Mouse (Mus musculus) liver (tissue): ENCODE data around the gene Hist1h2bb.

Experiments
- DNase-seq: peaks from one replicate; pipeline ENCODE4 v3.0.0-alpha.2; 2020; ENCODE audit warnings: mixed read lengths

Hist1h2bb gene

DNA sequence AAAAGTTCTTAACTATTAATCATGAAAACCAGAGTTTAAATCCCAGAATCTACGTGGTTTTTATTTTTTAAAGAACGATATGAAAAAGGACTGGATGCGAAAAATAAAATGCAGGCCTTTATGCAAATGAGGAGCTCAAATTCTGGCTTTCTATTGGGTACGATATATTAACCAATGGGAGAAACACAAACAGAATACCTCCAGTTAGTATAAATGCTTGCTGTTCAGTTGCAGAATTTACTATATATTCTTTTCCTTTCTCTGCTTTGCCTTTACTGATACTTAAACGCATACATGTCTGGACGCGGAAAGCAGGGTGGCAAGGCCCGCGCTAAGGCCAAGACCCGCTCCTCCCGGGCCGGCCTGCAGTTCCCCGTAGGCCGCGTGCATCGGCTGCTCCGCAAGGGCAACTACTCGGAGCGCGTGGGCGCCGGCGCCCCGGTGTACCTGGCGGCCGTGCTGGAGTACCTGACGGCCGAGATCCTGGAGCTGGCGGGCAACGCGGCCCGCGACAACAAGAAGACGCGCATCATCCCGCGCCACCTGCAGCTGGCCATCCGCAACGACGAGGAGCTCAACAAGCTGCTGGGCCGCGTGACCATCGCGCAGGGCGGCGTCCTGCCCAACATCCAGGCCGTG lies 4.4 kb downstream of the Hist1h2bb start, which contains the start of gene Hist1h2ab:
TSS of gene Hist1h2ab (plus strand) at position 288 of the 639 bp plus-strand sequence.
- peak; percentile 92 for DNase-seq

- no peak for DNase-seq
Observed at GRCm38 (mm10) chr13:23751478-23751956, 5.0 kb downstream of the Hist1h2bb start.

GRCm38 (mm10) chr13:23752067-23752741 lies 5.7 kb downstream of the Hist1h2bb start, which contains the start of gene Hist1h3b:
Hist1h3b (plus strand) TSS chr13:23752267.
- peak; percentile 90 for DNase-seq

- no peak for DNase-seq
Observed at GRCm38 (mm10) chr13:23752742-23753172, 6.2 kb downstream of the Hist1h2bb start.

DNA sequence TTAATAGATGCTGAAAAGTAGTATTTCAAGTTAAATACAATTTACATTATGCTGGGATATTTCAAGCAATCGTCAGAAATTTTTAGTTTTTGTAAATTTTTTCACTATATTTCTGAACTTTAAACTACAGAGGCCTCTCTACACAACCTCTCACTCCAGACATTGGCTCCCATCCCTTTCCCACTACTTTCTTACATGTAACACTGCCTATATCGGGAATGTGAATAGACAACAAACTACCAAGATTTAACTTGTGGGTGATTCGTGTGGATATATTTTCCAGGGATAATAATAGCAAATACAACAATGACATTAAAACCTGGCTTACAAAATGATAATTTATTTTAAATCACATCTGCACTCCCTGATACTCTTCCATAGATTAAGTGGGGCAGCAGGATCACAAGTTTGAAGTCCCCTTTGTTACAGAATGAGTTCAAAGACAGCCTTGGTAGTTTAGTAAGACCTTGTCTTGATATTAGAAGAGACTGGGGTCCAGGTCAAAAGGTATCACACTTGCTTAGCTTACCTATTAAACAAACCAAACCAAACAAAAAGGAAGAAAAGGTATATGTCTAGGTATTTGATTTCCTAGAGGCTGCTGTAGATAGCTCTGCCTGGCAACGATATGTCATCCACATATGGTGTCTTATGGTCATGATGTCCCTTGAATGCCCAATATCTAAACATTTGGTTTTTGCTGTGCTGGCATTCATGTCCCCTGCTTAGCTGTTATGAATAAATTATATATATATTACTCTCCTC lies 7.0 kb downstream of the Hist1h2bb start:
- DNase-seq, result no peak

- DNase-seq, result no peak
Observed at GRCm38 (mm10) chr13:23755000-23755399, 8.5 kb downstream of the Hist1h2bb start.

DNA sequence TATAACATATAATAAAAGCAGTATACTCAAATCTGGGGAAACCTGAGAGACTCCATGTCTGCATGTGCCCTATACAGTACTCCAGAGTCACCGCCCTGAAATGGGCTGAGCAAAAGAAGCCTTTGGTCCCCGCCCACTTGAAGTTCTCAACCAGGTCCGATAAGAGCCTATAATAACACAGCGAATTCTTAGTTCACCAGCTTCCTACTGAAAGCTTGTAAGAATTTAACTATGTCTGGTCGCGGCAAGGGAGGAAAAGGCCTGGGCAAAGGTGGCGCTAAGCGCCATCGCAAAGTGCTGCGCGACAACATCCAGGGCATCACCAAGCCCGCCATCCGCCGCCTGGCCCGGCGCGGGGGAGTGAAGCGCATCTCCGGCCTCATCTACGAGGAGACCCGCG lies 10.3 kb downstream of the Hist1h2bb start, which contains the start of gene Hist1h4b:
TSS of gene Hist1h4b (plus strand) at position 224 of the 400 bp plus-strand sequence.
- DNase-seq, result peak; percentile 92

DNA sequence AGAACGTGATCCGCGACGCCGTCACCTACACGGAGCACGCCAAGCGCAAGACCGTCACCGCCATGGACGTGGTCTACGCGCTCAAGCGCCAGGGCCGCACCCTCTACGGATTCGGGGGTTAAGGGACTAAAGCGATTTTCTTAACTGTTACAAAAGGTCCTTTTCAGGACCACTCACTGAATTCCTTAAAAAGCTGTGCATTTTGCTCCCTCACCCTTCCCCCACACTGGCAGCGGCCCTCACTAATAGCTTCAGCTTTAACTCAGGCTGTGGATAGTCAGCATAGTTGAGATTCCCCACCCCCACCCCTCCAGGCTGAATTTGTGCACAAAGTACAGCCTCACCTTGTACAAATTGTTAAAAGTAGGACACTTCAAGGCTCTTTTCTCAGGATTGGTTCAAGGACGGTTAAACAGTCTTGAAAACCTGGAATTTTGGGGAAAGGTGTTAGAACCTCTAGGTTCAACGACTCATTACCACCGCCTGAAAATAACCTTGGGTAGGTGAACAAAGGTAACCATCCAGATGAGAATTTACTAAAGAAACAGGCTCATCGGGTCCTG lies 10.8 kb downstream of the Hist1h2bb start:
- DNase-seq, result peak; percentile 80

DNA sequence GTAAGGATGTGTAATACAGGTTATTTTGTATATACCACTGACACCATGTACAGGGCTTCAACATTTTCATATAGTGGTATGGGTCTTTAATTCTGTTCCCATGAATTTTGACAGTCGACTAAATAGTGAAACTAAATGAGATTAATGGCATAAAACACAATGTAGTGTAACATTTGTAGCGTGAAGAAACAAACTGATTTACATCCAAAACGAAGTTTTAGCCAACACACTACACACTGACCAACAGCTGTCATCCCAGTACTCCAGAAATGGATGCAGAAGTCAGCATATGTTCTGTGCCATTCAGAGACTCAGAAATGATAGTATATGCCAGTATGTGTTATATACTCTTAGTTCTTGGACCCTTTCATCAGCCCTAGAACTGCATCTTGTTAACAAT lies 11.4 kb downstream of the Hist1h2bb start:
- no peak for DNase-seq

DNA sequence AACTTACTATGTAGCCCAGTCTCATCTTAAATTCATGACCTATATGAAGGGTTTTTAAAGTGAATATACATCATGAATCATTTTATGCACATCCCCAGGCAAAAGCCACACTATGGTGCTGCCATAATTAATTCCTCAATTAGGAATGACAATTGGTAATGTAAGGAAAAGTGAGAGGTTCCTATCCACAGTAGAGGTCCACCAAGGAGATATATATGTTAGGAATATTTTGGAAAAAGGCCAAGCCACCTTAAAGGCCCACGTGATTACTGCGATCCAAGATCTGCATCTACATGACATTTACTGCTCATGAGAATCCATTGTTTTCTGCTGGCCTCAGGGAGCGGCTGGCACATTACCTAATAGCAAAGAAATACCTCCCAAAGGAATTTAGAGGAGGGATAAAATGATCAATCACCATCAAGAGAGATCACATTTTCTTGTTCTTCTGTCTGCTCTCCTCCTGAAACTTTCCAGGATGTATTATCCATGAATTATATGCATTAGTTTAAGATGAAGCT lies 12.8 kb downstream of the Hist1h2bb start:
- DNase-seq, result no peak

GRCm38 (mm10) chr13:23759916-23760239 lies 13.3 kb downstream of the Hist1h2bb start:
- no peak for DNase-seq

DNA sequence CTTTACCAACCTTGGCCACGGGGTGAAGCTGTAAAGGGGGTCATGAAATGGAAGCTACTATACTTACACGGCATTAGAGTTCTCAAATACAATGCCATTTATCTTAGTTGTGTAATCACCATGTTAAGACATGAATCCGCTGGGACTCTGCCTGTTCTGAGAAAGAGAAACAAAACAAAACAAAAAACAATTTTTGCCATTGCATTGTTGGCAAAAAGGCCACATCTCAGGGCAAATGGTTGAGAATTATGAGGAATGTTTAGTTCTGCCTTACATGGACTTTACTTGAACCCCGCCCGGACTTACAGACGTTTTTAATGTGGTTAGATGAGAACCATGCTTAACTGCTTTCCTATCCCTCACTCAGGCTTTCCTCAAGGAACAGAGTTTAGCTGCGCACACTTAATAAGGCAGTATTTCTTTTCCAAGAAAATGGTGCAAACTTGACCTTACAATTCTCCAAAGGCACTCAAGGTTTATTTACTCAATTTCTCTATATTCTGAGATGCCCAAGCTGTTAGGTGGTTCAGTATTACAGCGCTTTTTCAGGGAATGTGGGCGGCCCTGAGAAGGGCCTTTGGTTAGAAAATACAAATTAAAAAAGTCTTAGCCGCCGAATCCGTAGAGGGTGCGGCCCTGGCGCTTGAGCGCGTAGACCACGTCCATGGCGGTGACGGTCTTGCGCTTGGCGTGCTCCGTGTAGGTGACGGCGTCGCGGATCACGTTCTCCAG lies 13.9 kb downstream of the Hist1h2bb start:
- DNase-seq, result peak; percentile 53

DNA sequence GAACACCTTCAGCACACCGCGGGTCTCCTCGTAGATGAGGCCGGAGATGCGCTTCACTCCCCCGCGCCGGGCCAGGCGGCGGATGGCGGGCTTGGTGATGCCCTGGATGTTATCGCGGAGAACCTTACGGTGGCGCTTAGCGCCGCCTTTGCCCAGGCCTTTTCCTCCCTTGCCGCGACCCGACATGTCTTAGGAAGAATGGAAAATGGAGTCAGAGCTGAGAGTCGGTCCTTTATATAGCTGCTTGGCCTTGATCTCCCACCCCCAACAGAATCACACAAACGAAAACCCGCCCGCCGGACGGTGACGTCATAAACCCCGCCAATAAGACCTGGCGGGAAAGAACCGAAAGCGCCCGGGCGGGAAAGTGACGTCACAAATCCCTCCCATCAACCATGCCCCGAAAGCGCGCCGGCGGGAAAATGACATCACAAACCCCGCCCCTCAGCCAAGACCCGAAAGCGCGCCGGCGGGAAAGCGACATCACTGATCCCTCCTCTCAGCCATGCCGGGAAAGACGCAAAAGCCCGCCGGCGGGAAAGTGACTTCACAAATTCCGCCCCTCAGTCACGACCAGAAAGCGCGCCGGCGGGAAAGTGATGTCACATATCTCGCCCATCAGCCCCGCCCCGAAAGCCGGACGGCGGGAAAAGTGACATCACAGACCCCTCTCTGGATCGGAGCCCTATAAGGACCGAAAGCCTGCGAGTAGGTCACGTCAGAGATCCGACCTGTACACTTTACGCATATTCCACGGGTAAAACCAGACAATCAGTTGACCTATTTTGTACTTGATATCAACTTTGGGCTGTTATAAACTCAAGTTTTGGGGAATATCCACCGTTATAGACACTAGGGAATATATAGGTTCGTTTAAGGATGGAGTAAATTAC lies 14.7 kb downstream of the Hist1h2bb start, which contains the start of gene Hist1h4a:
TSS of gene Hist1h4a (minus strand) at position 259 of the 893 bp plus-strand sequence.
- peak; percentile 99 for DNase-seq

DNA sequence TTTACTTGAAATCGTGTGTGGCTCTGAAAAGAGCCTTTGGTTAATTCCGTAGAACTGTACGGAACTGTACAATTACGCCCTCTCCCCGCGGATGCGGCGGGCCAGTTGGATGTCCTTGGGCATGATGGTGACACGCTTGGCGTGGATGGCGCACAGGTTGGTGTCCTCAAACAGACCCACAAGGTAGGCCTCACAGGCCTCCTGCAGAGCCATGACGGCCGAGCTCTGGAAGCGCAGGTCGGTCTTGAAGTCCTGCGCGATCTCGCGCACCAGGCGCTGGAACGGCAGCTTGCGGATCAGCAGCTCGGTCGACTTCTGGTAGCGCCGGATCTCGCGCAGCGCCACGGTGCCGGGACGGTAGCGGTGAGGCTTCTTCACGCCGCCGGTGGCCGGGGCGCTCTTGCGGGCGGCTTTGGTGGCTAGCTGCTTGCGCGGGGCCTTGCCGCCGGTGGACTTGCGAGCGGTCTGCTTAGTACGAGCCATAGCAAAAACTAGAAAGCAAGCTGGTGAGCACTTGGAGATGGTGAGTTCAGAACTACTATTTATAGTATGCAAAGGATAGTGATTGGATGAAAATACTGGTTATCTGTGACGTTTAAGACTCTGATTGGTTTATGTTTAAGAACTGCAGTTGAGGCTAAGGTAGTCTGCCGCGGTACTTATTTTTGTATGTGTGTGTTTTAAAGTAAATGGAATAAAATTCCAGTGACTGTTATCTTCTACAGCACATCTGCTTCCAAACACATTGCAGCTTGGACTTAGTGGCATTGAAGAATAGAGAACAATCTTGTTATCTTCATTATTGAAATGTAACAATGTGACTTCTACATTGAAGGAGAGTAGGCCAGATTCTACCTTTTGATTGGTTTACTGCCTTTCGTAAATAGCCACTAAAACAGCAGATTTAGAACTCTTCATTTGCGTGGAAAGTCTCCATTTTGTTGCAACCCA lies 15.6 kb downstream of the Hist1h2bb start, which contains the start of gene Hist1h3a:
TSS of gene Hist1h3a (minus strand) at position 516 of the 951 bp plus-strand sequence.
- peak; percentile 84 for DNase-seq

- DNase-seq, result no peak
Observed at GRCm38 (mm10) chr13:23763242-23763585, 16.7 kb downstream of the Hist1h2bb start.

- peak; percentile 97 for DNase-seq
Observed at GRCm38 (mm10) chr13:23763586-23764323, 17.2 kb downstream of the Hist1h2bb start, which contains the start of gene Hist1h1a. Hist1h1a (plus strand) TSS chr13:23763666.

DNA sequence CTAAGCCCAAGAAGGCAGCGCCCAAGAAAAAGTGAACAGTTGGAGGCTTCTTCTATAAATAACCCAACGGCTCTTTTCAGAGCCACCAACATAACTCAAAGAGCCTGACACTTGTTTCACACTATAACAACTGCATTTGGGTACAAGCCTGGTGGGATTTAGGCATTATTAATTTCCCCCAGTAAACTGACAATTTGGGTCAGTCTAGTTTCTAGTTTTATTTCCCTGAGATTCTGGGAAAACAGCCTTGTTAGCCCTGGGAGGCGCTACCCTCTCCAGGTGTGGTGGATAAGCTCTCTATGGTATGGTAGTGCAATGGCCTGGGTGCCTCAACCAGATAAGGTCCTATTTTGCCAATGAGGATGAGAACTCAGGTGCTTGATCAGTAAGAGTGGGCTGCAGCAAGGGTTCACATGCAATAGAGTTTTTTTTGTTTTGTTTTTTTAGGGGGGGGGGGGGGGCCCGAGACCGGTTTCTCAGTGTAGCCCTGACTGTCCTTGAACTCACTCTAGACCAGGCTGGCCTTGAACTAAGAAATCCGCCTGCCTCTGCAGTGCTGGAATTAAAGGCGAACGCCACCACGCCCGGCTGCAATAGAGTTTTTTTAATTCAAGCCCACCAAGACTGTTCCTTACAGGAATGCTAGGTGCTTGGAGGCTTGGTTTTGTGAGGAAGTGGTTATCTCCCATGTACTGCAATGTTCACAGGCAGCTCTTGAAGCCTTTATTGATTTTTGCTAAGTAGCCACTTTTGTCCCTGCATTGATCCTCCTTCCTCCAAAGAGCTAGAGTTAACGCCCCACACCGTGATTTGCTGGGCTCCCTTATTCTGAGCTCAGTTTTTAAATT lies 18.0 kb downstream of the Hist1h2bb start:
- peak; percentile 73 for DNase-seq

DNA sequence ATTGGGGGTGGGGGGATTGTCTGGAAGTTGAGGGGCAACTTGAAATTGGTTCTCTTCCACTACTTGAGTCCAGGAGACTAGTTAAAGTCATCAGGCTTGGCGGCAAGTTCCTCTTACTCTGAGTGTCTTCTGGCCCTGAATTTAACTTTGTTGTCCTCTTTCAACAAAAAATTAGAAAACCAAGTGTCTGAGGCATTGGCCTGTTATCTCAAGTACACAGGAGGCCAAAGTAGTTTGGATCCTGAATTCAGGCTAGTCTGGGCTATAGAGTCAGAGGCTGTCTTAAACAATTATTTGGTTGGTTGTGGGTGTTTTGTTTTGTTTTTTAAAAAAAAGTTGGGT lies 18.6 kb downstream of the Hist1h2bb start:
- no peak for DNase-seq
